Mouse (Mus musculus) stomach, embryonic 14.5 days (tissue): ENCODE results near the gene Fbxw9. TPM values are rescaled to one million over a fixed set of nuclear protein-coding genes. Genes with fewer than 3 reads are reported as not detected.
"Not testable (repeated sequence)": the region's sequence is repeated elsewhere in the genome, so short reads cannot be mapped to it uniquely, and the experiment has no call there.

Experiments used
- ATAC-seq: fragments of 200-750 bp; cut with Nextera tagmentation; 2 replicates; pipeline ENCODE4 v1.8.0; 2017; ENCODE audit warnings: low read depth, moderate TSS enrichment; ENCODE audit not compliant: insufficient number of reproducible peaks, insufficient read depth, low FRiP score
- H3K27ac ChIP-seq: fragments of 300-500 bp; sonication (generic); 2 replicates; pipeline ENCODE4 v1.5.1; 2014; ENCODE audit warnings: mild to moderate bottlenecking, low read length, moderate library complexity, mixed read lengths
- H3K27me3 ChIP-seq: fragments of 300-500 bp; sonication (generic); 2 replicates; pipeline ENCODE4 v1.6.1; 2014; ENCODE audit warnings: low read length, control low read depth, mixed read lengths; ENCODE audit not compliant: control insufficient read depth, insufficient read depth
- H3K36me3 ChIP-seq: fragments of 300-500 bp; sonication (generic); 2 replicates; pipeline ENCODE4 v1.6.1; 2014; ENCODE audit warnings: mild to moderate bottlenecking, control low read depth, low read length, moderate library complexity, mixed read lengths; ENCODE audit not compliant: control insufficient read depth, insufficient read depth
- H3K4me1 ChIP-seq: fragments of 300-500 bp; sonication (generic); 2 replicates; pipeline ENCODE4 v1.6.1; 2014; ENCODE audit warnings: low read length, control low read depth, mixed read lengths; ENCODE audit not compliant: control insufficient read depth, insufficient read depth
- H3K4me2 ChIP-seq: fragments of 300-500 bp; sonication (generic); replicated peaks from 2 replicates; pipeline ENCODE4 v1.6.1; 2014; ENCODE audit warnings: low read depth, low read length, control low read depth
- H3K4me3 ChIP-seq: fragments of 300-500 bp; sonication (generic); 2 replicates; pipeline ENCODE4 v1.5.1; 2014; ENCODE audit warnings: low read depth, low read length, control low read depth
- H3K9ac ChIP-seq: fragments of 300-500 bp; sonication (generic); replicated peaks from 2 replicates; pipeline ENCODE4 v1.6.1; 2014; ENCODE audit warnings: low read depth, mild to moderate bottlenecking, control low read depth, low read length, moderate library complexity, mixed read lengths
- H3K9me3 ChIP-seq: fragments of 300-500 bp; sonication (generic); 2 replicates; pipeline ENCODE4 v1.6.1; 2016; ENCODE audit warnings: low read depth, low read length, control low read depth; ENCODE audit not compliant: control insufficient read depth
- whole genome bisulfite sequencing: fragments of 180-500 bp; shearing (Covaris S2); extraction: QIAGEN DNeasy Blood & Tissue Kit; methylation state at CpG from one replicate; pipeline ENCODE4 v1.1.7; 2014; 5-methylcytosine and 5-hydroxymethylcytosine counted together
- polyA plus RNA-seq: library from polyadenylated mRNA; unstranded; fragments of >200 nt; fragmentation: Nextera tagmentation; extraction: Ambion mirVana; gene quantifications from 2 replicates; pipeline ENCODE4 v1.2.1, GENCODE M21; 2014

Fbxw9 gene
- polyA plus RNA-seq, 1 experiment from 2014 or later, result 32.6 TPM

DNA sequence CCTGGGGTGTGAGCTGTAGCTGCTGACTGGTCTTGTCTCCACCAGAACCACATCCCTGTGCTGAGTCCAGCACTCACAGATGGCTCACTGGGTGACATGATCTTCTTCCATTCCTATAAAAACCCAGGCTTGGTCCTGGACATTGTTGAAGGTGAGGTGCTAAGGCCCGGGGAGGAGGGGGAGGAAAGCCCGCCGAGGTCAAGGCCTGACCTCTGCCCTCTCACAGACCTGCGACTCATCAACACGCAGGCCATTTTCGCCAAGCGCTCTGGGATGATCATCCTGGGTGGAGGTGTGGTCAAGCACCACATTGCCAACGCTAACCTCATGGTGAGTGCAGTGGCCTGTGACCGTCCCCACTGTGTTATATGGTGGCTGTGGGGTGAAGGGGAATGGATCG is 14.3 kb downstream of the Fbxw9 start:
- WGBS, result 82% methylated on average over 10 of the region's 10 CpGs
- H3K36me3 ChIP-seq, result peaks cover 42% of the 10 kb centered on the region
- no peak for ATAC-seq

GRCm38 (mm10) chr8:85074617-85075016 is 14.8 kb downstream of the Fbxw9 start:
- Histone ChIP-seq H3K4me3 (no peak overlapping the region), H3K4me1 (peaks cover 6% of the 10 kb centered on the region; the same call in 1 of the 2 replicates), H3K9ac (no peak overlapping the region), H3K9me3 (no peaks in the 10 kb centered on the region), H3K27ac (no peak overlapping the region), H3K4me2 (no peak overlapping the region), H3K36me3 (peaks cover 42% of the 10 kb centered on the region), H3K27me3 (no peaks in the 10 kb centered on the region)
- ATAC-seq, result no peak
- 88% methylated on average over 10 of the region's 10 CpGs for WGBS

More for the DNA sequence above, 14.3 kb downstream of the Fbxw9 start:
- Histone ChIP-seq H3K27ac (no peak overlapping the region), H3K4me1 (peaks cover 4% of the 10 kb centered on the region; the same call in 1 of the 2 replicates), H3K4me2 (no peak overlapping the region), H3K4me3 (no peak overlapping the region), H3K9ac (no peak overlapping the region), H3K9me3 (no peaks in the 10 kb centered on the region), H3K27me3 (no peaks in the 10 kb centered on the region)

DNA sequence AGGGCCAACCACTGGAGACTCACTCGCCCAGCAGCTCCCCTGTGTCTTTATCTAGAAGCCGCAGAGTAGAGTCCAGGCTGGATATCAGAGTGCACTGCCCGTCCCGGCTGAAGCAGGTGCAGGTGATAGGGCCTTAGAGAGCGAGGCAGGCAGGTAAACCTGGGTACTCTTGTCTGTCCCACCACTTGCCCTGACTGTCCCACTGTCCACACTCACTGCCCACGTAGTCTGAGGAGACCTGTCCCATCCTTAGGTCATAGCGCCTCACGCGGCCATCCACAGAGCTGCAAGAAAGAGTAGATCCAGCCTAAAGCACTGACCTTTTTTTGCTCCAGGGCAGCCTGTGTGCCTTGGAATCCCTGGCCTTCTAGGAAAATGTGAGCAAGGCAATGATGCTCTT is 16.1 kb downstream of the Fbxw9 start:
- Histone ChIP-seq H3K27me3 (no peaks in the 10 kb centered on the region), H3K9ac (no peak overlapping the region), H3K4me3 (no peak overlapping the region), H3K36me3 (peaks cover 42% of the 10 kb centered on the region), H3K4me1 (peaks cover 9% of the 10 kb centered on the region; the same call in 1 of the 2 replicates), H3K27ac (no peak overlapping the region), H3K9me3 (no peaks in the 10 kb centered on the region), H3K4me2 (no peak overlapping the region)
- ATAC-seq, result no peak
- 79% methylated on average over 9 of the region's 9 CpGs for WGBS

- H3K9me3 ChIP-seq, result no peaks in the 10 kb centered on the region
- no peak overlapping the region for H3K4me2 ChIP-seq
- H3K9ac ChIP-seq, result no peak overlapping the region
- ATAC-seq, result 0 out of 2 replicates have a peak, but pooled peaks have one; percentile 35
- H3K4me3 ChIP-seq, result no peak overlapping the region
- no peak overlapping the region for H3K27ac ChIP-seq
- peaks cover 42% of the 10 kb centered on the region for H3K36me3 ChIP-seq
- peaks cover 13% of the 10 kb centered on the region for H3K4me1 ChIP-seq
- H3K27me3 ChIP-seq, result no peaks in the 10 kb centered on the region
- WGBS, result 0% methylated on average over 2 of the region's 2 CpGs
These were observed 17.1 kb downstream of the Fbxw9 start for GRCm38 (mm10) chr8:85076993-85077392.

DNA sequence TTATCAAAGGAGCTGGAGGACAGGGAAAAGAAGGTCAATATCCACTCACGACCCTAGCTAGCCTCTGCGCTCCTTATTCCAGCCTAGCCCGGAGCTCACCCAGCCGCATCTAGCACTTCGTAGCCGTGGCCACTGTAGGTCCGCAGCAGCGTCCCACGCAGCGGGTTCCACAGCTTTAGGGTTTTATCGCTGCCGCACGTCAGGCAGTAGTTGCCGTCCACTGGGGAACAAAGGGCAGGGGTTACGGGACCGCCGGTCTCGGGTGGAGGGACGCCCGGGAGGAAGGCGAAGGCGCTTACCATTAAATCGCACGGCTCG is 20.3 kb downstream of the Fbxw9 start:
- Histone ChIP-seq H3K9me3 (no peaks in the 10 kb centered on the region), H3K27me3 (no peaks in the 10 kb centered on the region), H3K4me1 (peaks cover 15% of the 10 kb centered on the region), H3K27ac (no peak overlapping the region), H3K36me3 (peaks cover 24% of the 10 kb centered on the region), H3K9ac (peak overlapping the region; percentile 81), H3K4me2 (peak overlapping the region; percentile 96), H3K4me3 (peak overlapping the region; percentile 82)
- WGBS, result under 1% methylated on average over 25 of the region's 25 CpGs
- no peak for ATAC-seq

- H3K36me3 ChIP-seq, result peaks cover 24% of the 10 kb centered on the region
- H3K4me3 ChIP-seq, result peak within 1 kb of the TSS; percentile 82
- H3K4me1 ChIP-seq, result peaks cover 15% of the 10 kb centered on the region
- WGBS, result under 1% methylated on average over 30 of the region's 30 CpGs
- H3K27me3 ChIP-seq, result no peaks in the 10 kb centered on the region
- peak within 1 kb of the TSS; percentile 81 for H3K9ac ChIP-seq
- ATAC-seq, result 0 out of 2 replicates have a peak, but pooled peaks have one; percentile 2
- peak within 1 kb of the TSS; percentile 72; the same call in 1 of the 2 replicates for H3K27ac ChIP-seq
- H3K4me2 ChIP-seq, result peak within 1 kb of the TSS; percentile 96
- no peaks in the 10 kb centered on the region for H3K9me3 ChIP-seq
These were observed 20.8 kb downstream of the Fbxw9 start, which contains the start of gene Wdr83os for GRCm38 (mm10) chr8:85080532-85081215. Gene Wdr83os (plus strand): TSS chr8:85080740.

GRCm38 (mm10) chr8:85081216-85081555 is 21.3 kb downstream of the Fbxw9 start, which contains the start of gene Wdr83:
Gene Wdr83 (minus strand): TSS chr8:85081306.
- H3K9me3 ChIP-seq, result no peaks in the 10 kb centered on the region
- no peaks in the 10 kb centered on the region for H3K27me3 ChIP-seq
- H3K4me1 ChIP-seq, result peaks cover 15% of the 10 kb centered on the region
- 2% methylated on average over 9 of the region's 9 CpGs for WGBS
- peaks cover 20% of the 10 kb centered on the region for H3K36me3 ChIP-seq
- peak within 1 kb of the TSS; percentile 96 for H3K4me2 ChIP-seq
- peak within 1 kb of the TSS; percentile 82 for H3K4me3 ChIP-seq
- H3K27ac ChIP-seq, result peak within 1 kb of the TSS; percentile 72; the same call in 1 of the 2 replicates
- peak; percentile 57 for ATAC-seq
- peak within 1 kb of the TSS; percentile 81 for H3K9ac ChIP-seq

DNA sequence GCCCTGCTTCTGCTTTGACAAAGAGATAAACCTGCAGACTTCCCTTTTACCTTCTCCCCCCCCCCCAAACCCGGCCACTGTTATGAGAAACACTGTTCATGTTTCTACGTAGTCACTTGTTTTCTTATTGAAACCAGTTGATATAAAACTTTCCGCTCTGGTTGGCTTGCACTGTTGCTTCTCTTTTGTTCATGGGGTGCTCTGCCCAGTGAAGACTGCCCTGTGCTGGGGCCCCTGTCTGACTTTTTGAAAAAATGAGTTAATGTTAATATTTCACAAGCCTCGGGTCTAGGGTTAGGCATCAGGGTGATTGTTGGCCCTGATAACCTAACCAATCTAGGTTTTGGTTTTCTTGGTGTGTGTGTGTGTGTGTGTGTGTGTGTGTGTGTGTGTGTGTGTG is 22.3 kb downstream of the Fbxw9 start:
- Histone ChIP-seq H3K4me1 (peaks cover 15% of the 10 kb centered on the region), H3K36me3 (peaks cover 13% of the 10 kb centered on the region)
- H3K4me2 ChIP-seq, H3K27ac ChIP-seq, H3K9me3 ChIP-seq, ATAC-seq, H3K4me3 ChIP-seq, H3K27me3 ChIP-seq, H3K9ac ChIP-seq: not testable (repeated sequence)
- 85% methylated on average over 4 of the region's 4 CpGs for WGBS
